Mouse (Mus musculus) thymus, postnatal 10 days (tissue): Measurements from ENCODE around the gene Morc4.

Experiments
- DNase-seq, 2 experiments: peaks; one replicate each; pipeline ENCODE4 v3.0.0; 2021; ENCODE audit warnings: low spot score in 2 of 2

Gene Morc4

GRCm38 (mm10) chrX:139807391-139807790 is 64.1 kb downstream of the Morc4 start:
- DNase-seq = no peak

DNA sequence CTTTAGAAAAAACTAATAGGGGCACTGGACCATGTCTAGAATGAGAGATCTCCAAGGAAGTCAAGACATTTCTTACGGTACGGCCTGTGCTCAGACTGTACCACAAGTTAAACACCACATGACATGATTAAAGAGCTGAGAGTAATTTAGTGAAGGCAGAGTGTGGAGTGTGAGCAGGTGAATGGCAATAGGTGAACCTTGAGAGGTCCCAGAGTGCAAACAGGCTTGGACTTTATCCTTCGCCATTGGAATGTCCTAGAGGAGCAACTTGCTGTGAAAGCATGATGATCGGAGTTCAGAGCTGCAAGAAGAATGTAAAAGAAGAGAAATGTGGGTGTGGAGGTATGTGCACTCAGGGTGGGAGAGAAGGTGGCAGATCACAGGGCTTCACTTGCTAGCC is 65.6 kb downstream of the Morc4 start:
- no peak for DNase-seq

DNA sequence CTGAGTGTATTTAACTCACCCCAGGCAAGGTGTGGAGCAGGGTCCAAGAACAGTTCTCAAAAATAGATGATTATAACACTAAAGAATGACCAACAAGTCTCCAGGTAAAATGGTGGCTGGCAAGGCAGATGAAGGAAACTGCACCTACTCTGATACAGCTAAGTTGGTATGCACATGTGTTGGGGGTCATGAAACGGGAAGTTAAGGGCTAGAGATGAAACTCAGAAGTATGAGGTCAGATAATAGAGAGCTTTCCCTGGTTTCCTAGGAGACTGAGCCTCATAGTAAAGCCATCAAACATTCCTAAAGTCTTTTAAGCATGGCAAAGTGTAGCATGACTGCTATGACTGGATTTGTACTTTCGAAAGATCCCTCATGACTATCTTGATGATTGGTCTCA is 68.4 kb downstream of the Morc4 start:
- DNase-seq = no peak

DNA sequence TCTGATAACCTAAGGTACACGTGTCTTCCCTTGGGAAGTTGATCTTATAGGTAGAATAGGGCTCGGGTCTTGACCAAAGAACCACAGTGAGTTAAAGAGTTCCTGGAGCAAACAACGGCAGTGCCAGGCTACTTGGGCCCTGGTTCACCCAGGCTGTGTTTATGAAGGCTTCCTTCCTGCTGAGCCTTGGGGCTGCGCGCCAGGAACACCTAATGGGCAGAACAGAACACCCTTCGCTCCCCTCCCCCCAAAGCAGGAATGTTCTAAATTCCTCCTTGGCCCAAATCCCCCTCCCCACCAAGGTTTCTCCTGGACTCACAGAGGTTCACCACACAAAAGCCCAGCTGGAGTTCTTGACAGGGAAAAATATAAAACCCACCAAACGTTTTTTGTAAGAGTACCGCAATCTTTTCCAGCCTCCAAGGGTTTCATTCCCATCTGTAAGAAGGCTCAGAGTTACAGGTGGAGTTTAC is 71.0 kb downstream of the Morc4 start, which contains the start of gene Cldn2:
Gene Cldn2 (plus strand): TSS at position 423 of the 473 bp plus-strand sequence.
- no peak for DNase-seq

GRCm38 (mm10) chrX:139799953-139800352 is 71.5 kb downstream of the Morc4 start:
- DNase-seq = no peak

GRCm38 (mm10) chrX:139797875-139798274 is 73.6 kb downstream of the Morc4 start:
- DNase-seq = peak in 1 of 2 experiments; percentile 3

- DNase-seq = no peak
Observed at GRCm38 (mm10) chrX:139796037-139796436, 75.4 kb downstream of the Morc4 start.

DNA sequence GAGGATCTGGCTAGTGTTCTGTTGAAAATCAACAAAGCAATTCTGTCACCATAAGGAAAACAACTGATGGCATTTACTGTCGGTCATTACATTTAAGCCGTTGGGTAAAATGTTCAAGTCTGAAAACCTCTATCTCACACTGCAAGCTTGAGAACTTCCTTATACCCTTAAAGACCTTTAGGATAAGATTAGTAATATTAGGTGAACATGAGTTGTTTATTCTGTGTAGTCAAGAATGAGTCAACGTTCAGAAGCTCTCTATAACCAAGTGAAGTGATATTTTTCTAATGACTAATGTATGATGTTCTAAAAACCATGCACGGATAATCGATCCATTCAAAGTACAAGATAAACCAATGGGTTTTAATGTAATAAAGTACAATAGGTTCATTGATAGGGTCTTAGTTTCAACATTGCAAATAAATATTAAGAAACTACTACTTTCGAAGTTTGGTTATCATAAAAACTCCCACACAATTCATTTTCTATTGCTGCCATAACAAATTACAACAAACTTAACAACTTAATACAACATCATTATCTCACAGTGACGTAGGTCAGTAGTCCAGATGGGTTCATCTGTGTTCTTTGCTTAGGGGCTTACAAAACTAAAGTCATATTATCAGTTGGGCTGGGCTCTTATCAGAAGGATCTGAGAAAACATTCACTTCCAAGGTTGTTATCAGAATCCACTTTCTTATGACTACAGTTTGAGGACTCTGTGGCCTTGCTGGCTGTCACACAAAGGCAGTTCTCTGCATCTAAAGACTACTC is 77.2 kb downstream of the Morc4 start:
- no peak for DNase-seq

DNA sequence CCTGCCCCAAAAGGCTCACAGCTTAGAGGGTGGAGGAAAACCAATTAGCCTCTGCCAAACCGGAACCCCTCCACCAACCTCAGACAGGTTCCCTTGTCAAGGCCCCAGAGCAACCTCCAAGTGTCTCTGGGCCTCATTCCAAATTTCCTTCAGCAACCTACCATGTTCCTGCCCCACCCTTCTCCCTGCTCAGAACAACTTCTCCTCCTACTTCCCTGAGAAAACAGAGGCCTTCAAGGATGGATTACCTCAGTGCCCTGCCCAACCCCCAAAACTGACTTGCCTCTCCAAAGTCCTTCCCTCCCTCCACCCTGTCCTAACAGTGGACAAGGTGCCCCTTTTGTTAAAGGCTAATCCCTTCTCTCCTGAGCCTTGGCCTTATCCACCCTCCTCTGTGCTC is 85.7 kb downstream of the Morc4 start:
- DNase-seq = no peak

DNA sequence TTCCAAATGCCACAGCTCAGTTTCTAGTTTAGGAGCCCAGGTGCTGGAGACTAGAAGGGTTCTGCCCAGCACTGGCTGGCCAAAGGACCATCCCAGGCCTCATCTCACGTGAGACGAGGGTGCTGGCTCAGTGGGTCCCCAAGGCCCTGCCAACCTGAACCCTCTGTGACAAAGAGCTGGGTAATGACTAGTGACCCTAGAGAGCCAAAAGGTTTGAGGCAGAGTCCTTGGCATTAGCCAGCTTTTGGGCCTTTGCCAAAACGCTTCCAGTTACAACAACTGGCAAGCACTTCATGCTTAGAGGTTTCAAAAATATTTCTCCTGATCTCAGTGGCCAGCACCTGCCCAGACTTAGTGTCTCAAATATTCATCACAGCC is 88.4 kb downstream of the Morc4 start:
- no peak for DNase-seq

DNA sequence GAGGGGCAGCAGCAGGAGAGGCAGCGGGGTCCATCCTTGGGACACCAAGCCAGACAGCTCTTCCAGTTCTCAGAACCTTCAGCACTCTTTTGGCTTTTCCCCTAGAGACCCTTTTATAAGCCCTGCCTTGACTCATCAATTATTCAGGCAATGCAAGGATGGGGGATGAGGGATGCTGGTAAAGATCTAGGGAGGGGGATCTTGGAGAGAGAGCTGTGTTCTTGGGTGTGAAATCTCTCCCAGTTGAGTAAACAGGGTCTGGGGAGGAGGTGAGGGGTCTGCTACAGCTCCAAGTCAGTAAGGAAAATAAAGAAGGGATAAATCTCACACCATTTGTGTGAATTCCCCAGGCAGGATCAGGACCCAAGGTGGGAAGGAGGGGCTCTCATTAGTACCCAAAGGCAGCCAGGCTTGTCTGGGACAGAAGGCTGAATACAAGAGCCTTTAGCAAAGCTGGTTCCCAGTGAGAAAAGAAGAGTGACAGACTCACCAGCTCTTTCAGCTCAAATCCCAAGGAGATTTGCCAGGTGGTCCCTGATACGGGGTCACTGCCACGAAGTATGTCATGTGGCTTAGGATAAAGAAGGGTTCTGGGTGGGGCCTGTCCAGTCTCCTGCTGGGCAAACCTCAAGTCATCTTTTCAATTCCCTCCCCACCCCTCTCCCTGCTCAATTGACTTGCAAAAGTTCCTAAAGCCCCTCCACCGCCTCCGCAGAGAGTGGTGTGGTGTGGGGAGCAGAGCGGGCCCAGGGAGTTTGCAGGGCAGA is 89.0 kb downstream of the Morc4 start, which contains the start of gene Ripply1:
Gene Ripply1 (minus strand): TSS at position 76 of the 767 bp plus-strand sequence.
- no peak for DNase-seq

DNA sequence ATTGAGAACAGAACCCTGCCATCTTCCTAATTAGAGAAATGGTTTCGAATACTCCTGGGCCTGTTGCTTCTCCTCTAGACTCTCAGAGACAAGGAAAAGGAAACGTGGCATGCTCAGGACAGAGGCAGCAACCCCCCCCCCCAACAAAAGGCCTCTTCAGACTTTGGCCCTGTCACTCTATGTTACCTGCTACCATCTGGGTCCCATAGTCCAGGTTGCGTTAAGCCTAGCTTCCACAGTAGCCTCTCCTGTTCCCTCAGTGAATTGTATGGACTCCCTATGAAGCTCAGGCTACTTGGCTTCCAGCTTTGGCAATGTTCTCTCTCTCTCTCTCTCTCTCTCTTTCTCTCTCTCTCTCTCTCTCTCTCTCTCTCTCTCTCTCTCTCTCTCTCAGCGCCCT is 89.9 kb downstream of the Morc4 start:
- DNase-seq = no peak

- no peak for DNase-seq
Observed at GRCm38 (mm10) chrX:139780988-139781387, 90.5 kb downstream of the Morc4 start.

DNA sequence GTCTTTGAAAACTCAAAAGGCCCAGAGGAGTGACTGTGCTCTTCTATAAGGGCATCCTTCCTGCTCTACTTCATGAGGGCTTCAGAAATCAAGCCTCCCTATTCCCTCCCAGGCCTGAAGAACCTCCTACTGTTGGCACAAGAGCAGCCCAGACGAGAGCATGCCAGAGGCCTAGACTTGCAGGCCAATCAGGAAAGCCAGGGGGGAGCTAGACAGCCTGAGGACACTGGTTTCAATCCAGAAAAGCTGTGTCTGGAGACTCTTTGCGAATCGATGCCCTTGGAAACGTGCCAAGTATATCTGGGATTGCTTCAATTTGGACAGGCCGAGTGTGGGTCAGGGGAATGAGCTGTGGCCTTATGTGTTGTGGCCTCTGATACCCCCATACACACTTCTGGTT is 92.1 kb downstream of the Morc4 start:
- no peak for DNase-seq

GRCm38 (mm10) chrX:139778886-139779285 is 92.6 kb downstream of the Morc4 start:
- DNase-seq = no peak

- DNase-seq = no peak
Observed at GRCm38 (mm10) chrX:139777357-139777756, 94.1 kb downstream of the Morc4 start.

DNA sequence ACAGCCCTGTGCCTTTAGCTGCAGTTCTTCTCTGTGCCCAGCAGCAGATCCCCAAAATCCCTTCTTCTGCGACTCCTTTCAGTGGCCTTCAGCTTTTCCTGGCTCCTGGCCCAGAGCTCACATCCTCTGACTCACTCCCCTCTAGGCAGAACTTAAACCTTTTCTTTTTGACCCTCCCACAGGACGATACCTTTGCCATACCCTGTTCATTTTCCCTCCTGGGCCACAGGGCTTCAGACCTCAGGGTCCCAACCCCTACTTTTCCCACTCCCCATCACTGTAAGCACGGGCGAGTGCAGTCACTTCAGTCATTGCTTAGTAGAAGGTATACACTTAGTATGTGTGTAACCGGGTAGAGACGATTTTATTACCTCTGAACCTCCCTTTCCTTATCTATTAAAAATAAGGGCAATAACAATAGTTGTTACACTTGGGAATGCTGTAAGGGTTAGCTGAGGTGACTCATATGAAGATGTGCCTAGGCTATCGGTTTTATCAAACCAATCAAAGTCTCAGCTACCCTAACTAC is 96.3 kb downstream of the Morc4 start:
- DNase-seq = no peak

GRCm38 (mm10) chrX:139774309-139775083 is 97.0 kb downstream of the Morc4 start:
- DNase-seq = peak in 1 of 2 experiments; percentile 41
